ENCODE assay signal across 8 mouse cellular contexts in genomic region chr13:96670406-96671077, GRCm38 (mm10). TPM values are rescaled to one million over a fixed set of nuclear protein-coding genes. Genes with fewer than 3 reads are reported as not detected.
DNase-seq lines count a peak whose midpoint lies in the region; ATAC-seq lines count a peak whose summit lies in the region.

Gene Hmgcr, minus strand, starts transcription at chr13:96670936.

- peak within 1 kb of the TSS; percentile 99 for H3K27ac ChIP-seq in hindbrain, embryonic 12.5 days

- under 1% methylated on average over 68 of the region's 70 CpGs for WGBS in hindbrain, embryonic 12.5 days

- no peaks in the 10 kb centered on the region for H3K27me3 ChIP-seq in hindbrain, embryonic 12.5 days

- H3K4me3 ChIP-seq in hindbrain, embryonic 12.5 days, result peak within 1 kb of the TSS; percentile 79

- DNase-seq in NIH3T3 (ENCODE audit: low read depth), result peak; percentile 97
- peak; percentile 98 to 99 for DNase-seq in cerebellum, postnatal 10 days
- peak; percentile 98 to 99 for DNase-seq in frontal cortex, postnatal 10 days (ENCODE audit: low spot score in 2 of 2)
- peak; percentile 98 to 99 for DNase-seq in layer of hippocampus, postnatal 14 days (ENCODE audit: low spot score in 2 of 2)
- peak; percentile 98 for DNase-seq in lung, postnatal 14 days
- DNase-seq in retina, adult 2 months (ENCODE audit: low read depth, low spot score), result peak; percentile 86
- DNase-seq in thymus, postnatal 36 days, result peak; percentile 95 to 98

- H3K9me3 ChIP-seq in hindbrain, embryonic 12.5 days (replicated peaks), result no peaks in the 10 kb centered on the region

- peak within 1 kb of the TSS; percentile 97 for H3K9ac ChIP-seq in hindbrain, embryonic 12.5 days

- peaks cover 39% of the 10 kb centered on the region for H3K4me1 ChIP-seq in hindbrain, embryonic 12.5 days

- peak; percentile 100 for ATAC-seq in hindbrain, embryonic 12.5 days (ENCODE audit: low FRiP score)

- peak within 1 kb of the TSS; percentile 75 for H3K4me2 ChIP-seq in hindbrain, embryonic 12.5 days (replicated peaks)

- H3K36me3 ChIP-seq in hindbrain, embryonic 12.5 days, result peaks cover 10% of the 10 kb centered on the region

RNA-seq across cellular contexts. Expression of gene Hmgcr, which starts in this region (rescaled TPM):
- polyA plus RNA-seq in hindbrain, embryonic 12.5 days (2016; fragmentation: Nextera tagmentation; extraction: Ambion mirVana), result 185 and 192 TPM in 2 replicates
- total RNA-seq in layer of hippocampus, postnatal 14 days (2021), result 100 to 1,000 TPM; 206 to 227 TPM

Comparison
In these comparisons a context has a peak if more than half of its experiments do, and no peak if none do; other contexts are left out.
1. Peak in every context shown above with its lines: DNase-seq, ATAC-seq, H3K4me3 ChIP-seq and H3K27ac ChIP-seq.